Mouse (Mus musculus): ENCODE data around the gene Col15a1.

Col15a1 gene

GRCm38 (mm10) chr4:47274911-47275310 lies 67.0 kb downstream of the Col15a1 start:
- no peak for DNase-seq

- no peak for DNase-seq
These were observed 70.4 kb downstream of the Col15a1 start for GRCm38 (mm10) chr4:47278397-47278796.

- no peak for DNase-seq
These were observed 71.2 kb downstream of the Col15a1 start for GRCm38 (mm10) chr4:47279085-47279707.

DNA sequence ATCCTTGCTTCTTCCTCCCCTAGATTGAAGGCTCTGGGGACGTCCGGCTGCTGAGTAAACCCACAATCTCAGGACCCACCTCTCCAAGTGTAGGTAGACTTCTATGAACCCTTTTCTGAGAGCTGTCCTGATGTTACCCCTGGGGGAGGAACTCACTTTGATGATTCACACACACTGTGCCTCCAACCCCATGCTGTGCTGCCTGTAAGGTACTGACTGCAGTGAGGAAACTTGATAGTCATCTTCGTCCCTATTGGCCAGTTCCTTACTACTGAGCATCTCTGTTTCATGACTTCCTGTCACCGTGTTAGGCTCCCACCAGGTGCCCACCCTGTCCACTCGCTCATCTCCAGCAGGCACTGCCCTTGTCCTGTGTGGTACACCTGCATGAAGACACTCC lies 72.2 kb downstream of the Col15a1 start:
- no peak for DNase-seq

DNA sequence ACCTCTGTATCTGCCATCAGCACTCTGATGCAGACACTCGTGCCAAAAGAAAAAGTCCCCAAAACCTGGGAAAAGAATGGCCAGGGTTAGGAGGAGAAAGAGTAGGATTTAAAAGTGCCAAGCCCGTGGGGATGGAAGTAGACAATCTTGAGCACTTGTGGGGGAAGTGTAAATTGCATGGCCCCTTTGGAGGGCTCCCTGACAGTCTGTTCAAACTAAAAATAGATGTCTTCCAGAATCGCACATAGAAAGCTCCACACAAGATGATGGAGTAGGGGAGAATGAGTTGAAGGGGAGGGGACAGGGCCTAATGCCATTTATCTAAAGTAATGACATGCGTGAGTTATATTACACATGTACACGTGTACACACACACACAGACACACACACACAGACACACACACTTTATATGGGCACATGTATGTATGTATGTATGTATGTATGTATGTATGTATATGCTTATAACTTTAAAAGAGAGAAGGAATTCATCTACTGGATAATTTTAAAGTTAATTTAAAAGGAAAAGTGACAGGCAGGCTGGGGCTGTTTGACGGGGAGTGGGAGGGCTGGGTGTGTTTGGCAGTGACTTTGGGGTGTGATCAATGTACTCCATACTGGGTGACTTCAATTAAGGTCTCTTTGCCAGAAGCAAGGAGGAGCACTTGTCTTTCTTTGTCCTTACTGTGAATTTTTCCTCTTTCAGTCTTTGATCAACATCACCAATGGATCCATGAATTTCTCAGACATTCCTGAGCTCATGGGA lies 74.1 kb downstream of the Col15a1 start:
- no peak for DNase-seq

DNA sequence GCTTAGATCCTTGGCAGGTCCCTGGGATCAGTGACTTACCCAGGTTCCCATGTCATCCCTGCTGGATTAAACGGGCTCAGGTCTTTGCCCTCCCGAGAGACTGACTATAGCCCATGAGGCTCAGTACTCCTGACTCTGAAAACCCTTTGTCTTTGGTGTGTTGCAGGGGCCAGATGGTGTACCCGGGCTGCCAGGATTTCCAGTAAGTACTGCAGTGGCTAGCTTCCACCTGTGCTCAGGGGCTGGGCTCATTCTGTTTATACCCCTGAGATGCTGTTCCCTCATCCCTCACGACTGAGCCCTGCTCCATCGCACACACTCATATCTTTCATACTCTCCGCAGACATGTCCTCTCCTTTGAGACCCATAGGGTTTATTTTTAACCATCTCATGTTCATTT lies 76.3 kb downstream of the Col15a1 start:
- DNase-seq = no peak

DNA sequence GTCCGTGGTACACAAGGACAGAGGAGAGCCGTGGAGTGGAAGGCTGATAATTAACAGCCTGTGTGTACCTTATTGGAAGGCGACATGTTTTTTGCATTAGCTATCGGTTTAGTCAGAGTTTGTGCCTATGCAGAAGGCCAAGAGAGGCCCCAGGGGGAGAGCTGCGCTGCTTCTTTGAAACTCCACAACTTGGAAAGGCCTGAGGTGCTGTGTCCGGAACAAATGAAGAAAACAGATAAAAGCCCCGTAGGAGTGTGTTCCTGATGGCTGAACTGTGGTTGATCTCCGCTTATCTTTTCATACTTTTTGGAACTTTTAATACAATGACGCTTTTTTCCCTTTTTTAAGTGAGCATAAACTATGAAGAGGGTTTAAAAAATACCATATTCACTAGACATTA lies 76.9 kb downstream of the Col15a1 start:
- DNase-seq = no peak

DNA sequence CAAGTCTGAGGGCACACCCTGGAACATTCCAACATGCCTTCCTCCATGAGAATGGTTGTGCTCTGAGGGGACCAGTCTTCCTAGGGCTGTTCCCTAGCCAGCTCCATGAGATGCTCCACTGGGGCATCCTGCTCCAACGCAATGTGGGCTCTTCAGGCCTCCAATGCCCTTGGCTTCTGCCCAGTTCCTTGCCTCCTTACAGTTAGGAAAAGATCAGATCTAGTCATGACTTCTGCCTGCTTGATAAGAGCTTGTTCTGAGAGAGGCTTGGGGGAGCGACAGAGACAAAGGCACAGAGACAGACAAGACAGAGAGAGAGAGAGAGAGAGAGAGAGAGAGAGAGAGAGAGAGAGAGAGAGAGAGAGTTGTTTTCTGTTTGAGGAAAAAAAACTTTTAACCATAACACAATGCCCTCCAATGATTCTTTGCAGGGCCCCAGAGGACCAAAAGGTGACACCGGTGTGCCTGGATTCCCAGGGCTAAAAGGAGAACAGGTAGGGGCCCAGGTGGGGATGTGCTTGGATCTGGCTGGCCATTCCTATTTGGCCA lies 78.7 kb downstream of the Col15a1 start:
- no peak for DNase-seq

DNA sequence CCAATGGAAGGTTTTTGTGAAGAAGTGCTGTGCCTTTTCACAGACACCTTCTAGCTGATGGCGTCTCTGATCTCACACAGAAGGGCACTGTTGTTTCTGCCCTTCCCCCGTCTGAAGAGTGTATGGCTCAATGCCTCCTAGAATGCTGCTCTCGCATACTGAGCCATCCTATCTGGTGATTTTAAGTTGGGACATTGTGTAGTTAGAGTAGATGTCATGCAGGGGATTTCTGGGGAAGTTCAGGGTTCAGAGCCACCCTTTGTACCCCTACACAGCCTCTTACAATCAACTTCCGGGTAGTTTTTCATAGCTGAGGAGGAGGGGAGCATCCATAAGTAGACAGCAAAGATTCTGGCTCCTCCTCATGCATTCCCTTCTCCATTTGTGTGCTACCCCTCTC lies 79.5 kb downstream of the Col15a1 start:
- no peak for DNase-seq

DNA sequence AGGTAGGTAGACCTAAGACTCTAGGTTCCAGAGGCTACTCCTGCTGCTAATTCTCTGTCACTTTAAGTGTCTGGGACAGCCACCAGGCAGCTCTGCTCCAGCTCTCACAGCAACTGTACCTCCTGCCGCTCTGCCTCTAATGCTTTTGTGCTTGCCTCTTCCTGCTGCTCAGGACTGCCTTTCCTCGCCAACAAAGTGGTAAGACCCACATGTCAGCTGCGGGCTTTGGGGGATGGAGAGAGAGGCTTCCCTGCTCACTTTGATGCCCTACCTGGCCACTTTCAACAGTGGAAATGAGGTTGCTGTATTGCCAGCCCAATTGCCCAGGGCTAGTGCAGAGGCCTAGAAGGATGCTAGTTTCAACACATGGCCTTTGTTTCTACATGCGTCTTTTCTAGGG lies 80.3 kb downstream of the Col15a1 start:
- DNase-seq = no peak

GRCm38 (mm10) chr4:47289526-47289925 lies 81.6 kb downstream of the Col15a1 start:
- no peak for DNase-seq

DNA sequence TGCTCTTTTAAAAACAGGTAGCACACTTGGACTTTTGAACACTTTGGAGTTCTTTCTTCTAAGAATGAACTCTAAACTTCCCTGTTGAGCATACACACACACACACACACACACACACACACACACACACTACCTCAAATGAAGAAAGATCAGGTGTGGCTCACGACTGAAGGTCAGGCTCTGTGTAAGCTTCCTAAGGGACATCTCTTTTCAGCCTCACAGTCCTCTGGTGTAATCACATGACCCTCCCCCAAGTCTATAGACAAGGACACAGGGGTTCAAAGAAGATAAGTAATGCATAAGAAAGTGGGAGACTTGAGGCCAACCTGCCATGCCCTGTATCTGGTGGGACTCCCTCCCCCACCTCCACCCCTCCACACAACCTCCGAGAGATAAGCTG lies 82.5 kb downstream of the Col15a1 start:
- DNase-seq = no peak

GRCm38 (mm10) chr4:47291013-47291412 lies 83.1 kb downstream of the Col15a1 start:
- DNase-seq = peak; percentile 76

GRCm38 (mm10) chr4:47292956-47293355 lies 85.0 kb downstream of the Col15a1 start:
- DNase-seq = no peak

GRCm38 (mm10) chr4:47293771-47294543 lies 86.0 kb downstream of the Col15a1 start:
- peak; percentile 72 for DNase-seq

GRCm38 (mm10) chr4:47294544-47295070 lies 86.6 kb downstream of the Col15a1 start:
- no peak for DNase-seq

GRCm38 (mm10) chr4:47295547-47295946 lies 87.6 kb downstream of the Col15a1 start:
- no peak for DNase-seq

DNA sequence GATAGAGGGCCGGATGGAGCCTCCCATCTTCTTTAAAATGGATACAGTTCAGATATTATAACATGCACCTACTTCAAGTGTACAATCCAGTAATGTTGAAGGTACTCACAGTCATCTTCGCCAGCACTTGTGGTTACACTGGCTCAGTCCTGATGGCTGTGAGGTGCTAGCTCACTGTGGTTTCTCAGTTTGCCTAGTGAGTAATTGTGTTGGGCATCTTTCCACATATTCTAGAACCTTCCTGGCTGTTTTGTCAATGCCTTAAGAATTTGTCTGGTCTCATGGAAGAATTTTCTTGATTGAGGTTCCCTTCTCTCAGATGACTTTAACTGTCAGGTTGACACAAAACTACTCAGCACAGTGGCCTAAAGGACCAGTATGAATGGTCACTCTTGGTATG lies 92.7 kb downstream of the Col15a1 start:
- no peak for DNase-seq

DNA sequence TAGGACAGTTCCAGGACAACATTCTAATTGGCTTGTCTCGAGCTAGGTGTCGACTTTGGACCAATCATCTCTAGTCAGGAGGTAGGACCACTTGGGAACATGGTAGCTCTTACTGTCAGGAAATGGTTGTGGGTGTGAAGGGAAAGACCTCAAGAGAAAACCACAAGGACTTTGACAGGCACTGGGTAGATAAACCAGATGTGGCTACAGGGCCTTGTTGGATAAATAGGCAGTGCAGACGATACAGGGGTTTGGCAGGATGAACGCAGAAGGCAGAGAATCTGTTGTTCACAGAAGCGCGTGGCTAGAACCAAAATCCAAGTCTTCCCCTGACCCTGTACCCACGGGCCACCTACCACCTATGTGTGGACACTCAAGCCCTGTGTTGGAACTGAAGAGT lies 94.6 kb downstream of the Col15a1 start:
- DNase-seq = no peak

DNA sequence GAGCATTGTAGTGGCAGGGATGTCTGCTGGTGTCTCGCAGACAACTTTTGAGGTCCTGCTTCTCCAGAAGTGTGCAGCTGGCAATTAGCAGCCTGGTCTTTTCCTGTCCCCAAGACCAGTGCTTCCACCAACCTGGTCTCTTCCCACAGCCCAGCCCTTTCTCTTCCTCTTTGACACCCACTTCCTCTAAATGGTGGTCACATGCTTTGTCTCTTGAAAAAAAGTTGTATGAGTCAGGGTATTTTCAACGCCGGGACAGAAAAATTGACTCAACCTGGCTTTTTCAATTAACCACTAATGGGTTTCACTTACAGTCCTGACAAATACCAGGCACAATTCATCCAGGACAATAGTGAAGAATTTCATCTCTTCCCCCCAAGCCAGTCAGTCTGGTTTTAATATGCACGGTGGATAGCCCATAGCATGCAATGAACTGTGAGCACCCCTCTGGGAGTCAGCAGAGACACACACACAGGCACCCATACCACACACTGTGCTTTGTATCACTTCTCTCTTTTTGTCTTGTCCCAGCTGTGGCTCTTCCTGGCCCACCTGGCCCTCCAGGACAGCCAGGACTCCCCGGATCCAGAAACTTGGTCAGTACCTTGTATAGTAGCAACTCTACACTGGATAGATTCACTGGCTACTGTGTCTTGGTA lies 95.5 kb downstream of the Col15a1 start:
- DNase-seq = no peak

- no peak for DNase-seq
These were observed 102.1 kb downstream of the Col15a1 start for GRCm38 (mm10) chr4:47309886-47310625.

GRCm38 (mm10) chr4:47310812-47311211 lies 102.9 kb downstream of the Col15a1 start:
- DNase-seq = no peak
